Mouse (Mus musculus) brain, embryonic 18.5 days (tissue): Measurements from ENCODE around the gene T.
"Not testable (repeated sequence)": the region's sequence is repeated elsewhere in the genome, so short reads cannot be mapped to it uniquely, and the experiment has no call there.

Source experiments
- DNase-seq: peaks from one replicate; pipeline ENCODE4 v3.0.0-alpha.2; 2012; ENCODE audit warnings: low read depth, low spot score

T gene

GRCm38 (mm10) chr17:8433978-8434960 lies at the start of gene T:
TSS of gene T (plus strand) at chr17:8434423.
- no peak for DNase-seq

GRCm38 (mm10) chr17:8385441-8385840 lies 48.8 kb upstream of the T start:
- no peak for DNase-seq

GRCm38 (mm10) chr17:8388463-8388862 lies 45.8 kb upstream of the T start:
- no peak for DNase-seq

- no peak for DNase-seq
Measured at GRCm38 (mm10) chr17:8388990-8389789, 45.0 kb upstream of the T start.

GRCm38 (mm10) chr17:8389790-8390095 lies 44.5 kb upstream of the T start:
- DNase-seq, result no peak

GRCm38 (mm10) chr17:8390487-8390886 lies 43.7 kb upstream of the T start:
- no peak for DNase-seq

GRCm38 (mm10) chr17:8396371-8396770 lies 37.9 kb upstream of the T start:
- DNase-seq, result no peak

GRCm38 (mm10) chr17:8397946-8398345 lies 36.3 kb upstream of the T start:
- no peak for DNase-seq

GRCm38 (mm10) chr17:8403932-8404331 lies 30.3 kb upstream of the T start:
- DNase-seq, result not testable (repeated sequence)

- DNase-seq, result no peak
Measured at GRCm38 (mm10) chr17:8406285-8406684, 27.9 kb upstream of the T start.

GRCm38 (mm10) chr17:8408002-8408401 lies 26.2 kb upstream of the T start:
- not testable (repeated sequence) for DNase-seq

- no peak for DNase-seq
Measured at GRCm38 (mm10) chr17:8408589-8409295, 25.5 kb upstream of the T start.

- no peak for DNase-seq
Measured at GRCm38 (mm10) chr17:8410330-8410729, 23.9 kb upstream of the T start.

GRCm38 (mm10) chr17:8413656-8414055 lies 20.6 kb upstream of the T start:
- DNase-seq, result no peak

- DNase-seq, result no peak
Measured at GRCm38 (mm10) chr17:8415533-8415932, 18.7 kb upstream of the T start.

- no peak for DNase-seq
Measured at GRCm38 (mm10) chr17:8416865-8417264, 17.4 kb upstream of the T start.

GRCm38 (mm10) chr17:8420739-8421138 lies 13.5 kb upstream of the T start:
- no peak for DNase-seq

- no peak for DNase-seq
Measured at GRCm38 (mm10) chr17:8421517-8421916, 12.7 kb upstream of the T start.

GRCm38 (mm10) chr17:8423283-8423682 lies 10.9 kb upstream of the T start:
- no peak for DNase-seq

- no peak for DNase-seq
Measured at GRCm38 (mm10) chr17:8429436-8429835, 4.8 kb upstream of the T start.

GRCm38 (mm10) chr17:8429896-8430295 lies 4.3 kb upstream of the T start:
- DNase-seq, result no peak

GRCm38 (mm10) chr17:8432179-8432800 lies 1.9 kb upstream of the T start:
- DNase-seq, result no peak
